Mouse (Mus musculus): ENCODE data around the gene Aifm1.
"Not testable (repeated sequence)": the region's sequence is repeated elsewhere in the genome, so short reads cannot be mapped to it uniquely, and the experiment has no call there.

Gene Aifm1

DNA sequence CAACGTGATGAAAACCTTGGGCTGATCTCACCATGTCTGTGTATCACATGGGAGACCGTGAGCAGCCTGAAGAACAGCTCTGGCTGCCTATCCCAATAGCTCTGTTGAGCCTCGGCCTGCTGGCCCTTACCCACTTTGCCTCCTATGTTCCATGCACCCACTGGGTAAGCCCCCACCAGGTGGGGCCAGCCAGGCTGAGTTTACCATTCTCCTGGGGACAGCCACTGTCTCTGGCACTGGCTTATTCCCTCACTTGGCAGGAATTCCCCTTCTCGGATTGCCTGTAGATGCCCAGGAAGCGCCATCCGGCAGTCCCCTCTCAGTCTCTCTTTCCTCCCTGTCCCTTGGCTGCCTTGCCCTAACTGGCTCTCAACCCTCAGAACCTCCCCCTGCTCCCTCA is 56.4 kb downstream of the Aifm1 start:
- no peak for DNase-seq (ENCODE audit: low spot score)

DNA sequence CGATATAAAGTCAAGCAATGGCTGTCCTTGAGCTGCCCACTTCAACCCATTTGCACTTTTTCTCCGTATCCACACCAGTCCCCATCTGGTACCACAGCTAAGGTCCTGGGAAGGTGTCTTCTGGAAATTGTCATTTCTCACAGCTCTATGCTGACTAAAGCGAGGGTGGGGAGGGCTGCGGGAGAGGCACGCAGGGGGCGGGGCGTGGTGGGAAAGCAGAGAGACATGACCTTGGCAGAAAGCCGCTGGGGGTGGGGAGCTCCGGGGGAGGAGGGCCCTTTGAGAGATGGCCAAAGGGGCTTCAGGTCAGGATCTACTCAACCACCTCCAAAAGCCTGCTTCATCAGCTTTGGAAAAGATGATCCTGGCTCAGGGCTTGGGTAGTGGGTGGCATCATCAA is 58.3 kb downstream of the Aifm1 start:
- DNase-seq (ENCODE audit: low spot score) = no peak

DNA sequence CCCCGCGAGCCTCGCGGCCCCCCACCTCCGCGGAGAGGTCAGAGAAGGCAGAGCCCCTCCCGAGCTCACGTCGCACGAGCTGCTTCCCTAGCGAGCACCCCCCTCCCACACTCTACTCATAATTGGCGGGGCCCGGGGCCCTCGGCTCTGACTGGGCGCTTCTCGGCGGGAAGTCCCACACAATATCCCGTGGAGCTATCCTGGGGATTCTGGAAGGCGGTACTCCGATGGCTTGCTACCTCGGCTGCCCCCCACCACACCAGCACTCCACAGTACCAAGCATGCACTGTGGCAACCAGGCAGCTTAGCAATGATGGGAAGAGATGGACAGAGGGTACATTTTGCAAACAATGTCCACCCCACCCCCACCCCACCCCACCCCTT is 58.9 kb downstream of the Aifm1 start:
- DNase-seq (ENCODE audit: low spot score) = no peak

DNA sequence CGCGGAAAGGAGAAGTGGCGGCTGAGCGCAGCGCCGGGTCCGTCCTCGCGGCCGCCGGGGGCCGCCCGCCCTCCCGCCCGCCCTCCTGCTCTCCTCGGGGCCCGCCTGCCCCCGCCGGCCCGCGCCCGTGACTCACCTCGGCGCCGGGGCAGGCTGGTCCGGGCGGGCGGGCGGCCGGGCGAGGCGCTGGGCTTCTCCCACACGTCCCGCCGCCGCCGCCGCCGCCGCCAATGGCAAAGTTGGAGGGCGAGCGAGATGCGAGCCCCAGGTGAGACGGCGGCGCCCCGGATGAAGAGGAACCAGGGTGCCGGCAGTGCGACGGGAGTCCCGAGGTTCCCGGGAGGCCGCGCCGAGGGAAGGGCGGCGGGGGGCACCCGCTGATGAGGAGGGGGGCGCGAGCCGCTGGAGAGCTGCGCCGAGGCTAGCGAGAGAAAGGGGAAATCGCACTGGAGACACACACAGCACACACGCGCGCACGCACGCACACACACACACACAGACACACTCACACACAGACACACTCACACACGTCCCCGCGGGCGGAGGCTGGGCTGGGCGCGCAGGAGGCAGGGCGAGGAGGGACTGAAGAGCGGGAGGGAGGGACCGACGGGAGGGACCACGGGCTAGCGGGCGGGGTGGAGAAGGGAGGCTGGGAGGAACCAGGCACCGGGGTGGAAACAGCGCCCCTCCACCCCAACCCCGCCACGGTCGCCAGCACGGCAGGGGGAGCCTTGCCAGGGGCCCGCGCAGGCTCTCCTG is 59.4 kb downstream of the Aifm1 start:
- peak; percentile 62 for DNase-seq (ENCODE audit: low spot score)

DNA sequence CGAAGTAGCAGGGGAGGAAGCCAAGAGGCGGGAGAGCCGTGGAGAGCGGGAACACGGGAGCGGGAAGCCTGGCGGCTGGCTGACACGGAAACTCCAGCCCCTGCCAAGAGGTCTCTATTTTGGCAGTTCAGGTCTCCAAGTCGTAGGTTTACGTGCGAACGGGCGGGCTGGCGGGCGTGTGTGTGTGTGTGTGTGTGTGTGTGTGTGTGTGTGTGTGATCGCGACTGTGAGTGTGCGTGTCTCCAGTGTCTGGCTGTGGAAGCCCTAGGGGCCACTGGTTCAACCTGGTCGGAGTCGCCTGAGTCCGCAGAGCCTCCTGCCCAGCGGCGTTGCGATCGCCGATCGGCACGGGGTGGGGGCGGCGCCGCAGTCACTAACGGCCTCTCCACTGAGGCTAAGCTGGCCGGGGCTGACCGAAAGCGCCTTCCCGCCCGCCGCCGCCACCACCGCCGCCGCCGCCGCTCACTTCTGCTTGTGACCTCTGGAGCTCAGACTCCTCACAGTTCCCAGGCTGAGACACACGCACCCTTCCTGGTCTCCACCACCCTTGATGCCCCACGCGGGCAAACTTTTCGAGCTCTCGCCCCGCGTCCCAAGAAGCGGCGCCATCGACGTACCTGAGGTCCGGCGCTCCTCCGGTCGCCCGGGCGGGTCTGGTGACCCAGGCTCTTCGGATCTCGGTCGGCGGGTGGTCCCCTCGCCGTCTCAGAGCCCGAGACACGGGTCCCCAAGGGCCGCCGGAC is 60.3 kb downstream of the Aifm1 start:
- DNase-seq (ENCODE audit: low spot score) = no peak

DNA sequence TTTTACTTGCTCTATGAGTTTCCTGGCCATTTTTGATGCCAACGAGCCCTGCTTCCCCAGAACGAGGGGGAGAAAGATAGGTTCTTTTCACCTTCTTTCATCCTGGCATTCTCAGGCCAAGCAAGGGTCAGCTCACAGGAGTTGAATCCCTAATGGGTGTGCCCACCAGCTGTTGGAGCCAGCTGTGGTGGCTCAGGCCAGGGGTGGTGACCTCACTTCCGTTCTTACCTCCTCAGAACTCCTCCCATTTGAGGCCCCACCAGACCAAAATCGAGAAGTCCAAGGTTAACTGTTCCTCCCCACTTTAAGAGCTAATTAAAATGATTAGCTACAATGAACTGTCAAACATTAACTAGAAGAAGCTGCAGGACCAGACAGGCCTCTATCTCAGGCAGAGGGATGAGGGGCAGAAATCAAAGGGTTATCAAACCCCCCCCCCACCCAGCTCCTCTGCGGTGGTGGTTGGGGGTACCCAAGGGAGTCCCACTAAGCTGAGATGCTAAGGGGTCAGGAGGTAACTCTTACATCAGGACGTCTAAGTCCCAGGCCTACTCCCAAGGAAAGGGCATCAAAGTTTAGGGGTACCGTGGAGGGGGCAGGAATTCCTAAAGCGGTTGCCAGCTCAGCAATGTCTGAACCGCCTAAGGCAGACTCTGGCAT is 61.0 kb downstream of the Aifm1 start:
- no peak for DNase-seq (ENCODE audit: low spot score)

DNA sequence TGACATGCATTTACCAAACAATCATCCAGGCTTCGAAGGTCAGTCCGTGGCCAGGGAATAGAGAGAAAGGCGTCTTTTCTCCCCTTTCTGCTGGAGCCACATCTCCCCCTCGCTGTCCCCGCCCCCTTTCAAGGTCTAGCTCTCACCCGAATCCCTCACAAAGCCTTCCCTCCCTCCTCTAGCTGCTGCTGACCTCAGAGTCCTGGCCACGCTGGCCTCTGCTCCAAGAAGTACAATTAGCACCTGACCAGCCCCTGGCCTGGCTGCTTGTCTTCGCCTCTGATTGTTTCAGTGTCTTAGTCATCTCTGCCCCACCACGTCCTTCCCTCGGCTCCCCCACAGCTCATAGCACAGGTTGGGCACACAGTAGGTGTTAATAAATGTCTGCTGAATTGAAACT is 63.7 kb downstream of the Aifm1 start:
- DNase-seq (ENCODE audit: low spot score) = no peak

DNA sequence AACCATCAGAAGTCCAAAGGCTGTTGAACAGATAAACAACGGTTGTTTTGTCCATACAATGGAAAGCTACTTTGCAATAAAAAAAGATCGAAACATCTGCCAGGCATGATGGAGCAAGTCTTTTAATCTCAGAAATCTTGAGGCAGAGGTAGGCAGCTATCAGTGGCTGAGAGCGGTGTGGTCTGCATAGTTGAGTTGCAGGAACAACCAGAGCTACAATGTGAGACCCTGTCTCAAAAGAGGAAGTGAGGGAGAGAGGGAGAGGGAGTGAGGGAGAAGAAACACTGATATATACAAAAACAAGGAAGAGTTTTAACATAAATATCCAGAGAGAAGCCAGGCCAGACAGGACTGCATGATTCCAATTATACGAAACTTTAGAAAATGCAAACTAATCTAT is 68.7 kb downstream of the Aifm1 start:
- DNase-seq (ENCODE audit: low spot score) = no peak

DNA sequence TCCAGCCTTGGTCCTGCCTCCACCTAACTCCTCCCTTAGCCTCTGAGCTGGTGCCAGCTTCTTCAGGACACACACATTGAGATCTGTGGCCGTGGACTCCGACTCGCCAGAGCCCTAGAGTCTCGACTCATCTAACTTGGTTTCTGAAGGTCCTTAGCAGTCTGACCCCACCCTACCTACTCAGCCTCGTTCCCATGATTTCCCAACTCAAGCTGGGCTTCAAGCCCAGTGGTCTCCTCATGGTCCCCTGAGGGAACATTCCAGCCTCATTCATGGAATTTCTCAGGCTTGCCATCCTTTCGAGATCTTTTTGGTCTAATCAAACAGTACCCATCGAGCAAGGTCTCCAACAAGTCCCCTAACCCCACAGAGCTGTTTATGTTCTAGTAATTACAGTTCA is 71.4 kb downstream of the Aifm1 start:
- no peak for DNase-seq (ENCODE audit: low spot score)

DNA sequence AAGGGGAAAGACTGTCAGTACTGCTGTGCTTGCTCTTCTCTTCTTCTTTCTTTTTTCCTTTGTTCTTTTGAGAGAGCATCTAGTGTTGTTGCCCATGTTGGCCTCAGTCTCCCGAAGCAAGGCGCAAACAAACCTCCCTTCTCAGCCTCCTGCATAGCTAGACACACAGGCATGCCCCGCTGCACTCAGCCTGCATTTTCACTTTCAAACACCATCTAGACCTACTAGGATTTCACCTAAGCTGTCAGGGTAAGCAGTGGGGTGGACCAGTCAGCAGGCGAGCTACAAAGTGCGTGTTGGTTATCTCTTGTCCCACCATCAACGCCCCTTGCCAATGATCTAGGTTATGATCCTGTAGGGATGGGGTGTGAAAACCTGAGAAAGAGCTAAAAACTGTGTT is 71.8 kb downstream of the Aifm1 start:
- DNase-seq (ENCODE audit: low spot score) = no peak

DNA sequence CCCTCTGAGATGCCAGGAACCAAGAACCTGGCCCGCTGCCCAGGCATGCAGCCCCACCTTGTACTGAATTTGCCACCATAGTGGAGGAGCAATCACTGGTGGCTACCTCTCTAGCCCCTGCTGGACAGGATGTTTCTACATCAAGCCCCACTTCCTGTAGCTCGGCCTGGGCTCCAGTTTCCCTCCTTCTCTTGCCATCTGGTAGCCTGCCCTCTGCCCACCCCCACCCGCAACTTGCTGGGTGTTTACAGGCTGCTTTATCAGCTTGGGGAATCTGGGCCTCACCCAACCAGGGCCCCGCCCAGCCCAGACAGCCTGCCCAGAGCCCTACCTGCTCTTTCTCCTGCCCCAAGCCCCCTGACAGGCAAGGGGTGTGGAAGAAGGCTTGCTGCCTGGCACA is 74.3 kb downstream of the Aifm1 start:
- DNase-seq (ENCODE audit: low spot score) = no peak

DNA sequence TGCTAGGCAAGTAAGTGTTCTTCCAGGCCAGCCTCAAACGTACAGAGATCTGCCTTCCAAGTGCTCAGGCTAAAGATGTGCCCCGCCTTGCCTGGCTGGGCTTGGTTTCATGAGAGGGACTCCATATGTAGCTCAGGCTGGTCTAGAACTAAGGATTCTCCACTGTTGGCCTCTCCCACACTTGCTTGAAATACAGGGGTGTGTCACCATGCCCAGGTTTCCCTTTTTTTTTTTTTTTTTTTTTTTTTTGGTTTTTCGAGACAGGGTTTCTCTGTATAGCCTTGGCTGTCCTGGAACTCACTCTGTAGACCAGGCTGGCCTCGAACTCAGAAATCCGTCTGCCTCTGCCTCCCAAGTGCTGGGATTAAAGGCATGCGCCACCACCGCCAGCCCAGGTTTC is 77.3 kb downstream of the Aifm1 start:
- not testable (repeated sequence) for DNase-seq (ENCODE audit: low spot score)

DNA sequence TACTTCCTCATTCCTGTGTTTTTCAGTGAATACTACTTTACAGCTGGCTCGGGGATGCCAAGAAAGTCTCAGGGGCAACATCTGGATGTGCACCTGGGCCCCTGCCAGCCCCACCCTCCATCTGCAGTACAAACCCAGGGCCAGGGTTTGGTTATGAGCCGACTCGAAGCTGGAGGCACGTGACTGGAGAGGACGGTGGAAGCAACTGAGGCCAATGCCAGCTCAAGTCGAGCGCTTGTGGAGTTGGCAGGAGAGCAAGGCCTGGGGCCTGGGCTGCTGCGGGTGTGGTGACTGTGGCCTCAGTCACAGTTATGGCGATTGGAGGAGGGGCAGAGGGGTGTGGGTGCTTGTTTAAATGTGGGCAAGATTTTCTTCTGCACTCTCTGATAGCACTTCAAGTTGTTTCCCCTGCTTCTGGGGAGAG is 77.9 kb downstream of the Aifm1 start:
- DNase-seq (ENCODE audit: low spot score) = no peak

DNA sequence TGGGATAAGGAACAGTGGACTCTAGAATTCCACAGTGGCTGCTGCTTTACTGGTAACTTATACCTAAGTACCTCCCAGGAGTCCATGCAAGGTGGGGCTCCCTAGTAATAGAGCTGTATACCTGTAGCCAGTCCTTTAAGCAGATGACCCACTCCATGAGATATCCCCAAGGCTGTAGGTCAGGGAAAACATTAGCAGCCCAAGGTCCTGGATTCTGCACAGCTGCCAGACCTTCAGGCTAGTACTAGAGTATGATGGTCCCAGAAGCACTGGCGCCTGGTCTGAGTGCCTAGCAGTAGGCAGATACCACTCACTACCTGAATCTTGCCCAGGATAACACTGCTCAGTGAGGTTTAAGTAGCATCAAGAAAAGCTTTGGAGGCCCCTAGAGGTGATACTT is 79.1 kb downstream of the Aifm1 start:
- no peak for DNase-seq (ENCODE audit: low spot score)

DNA sequence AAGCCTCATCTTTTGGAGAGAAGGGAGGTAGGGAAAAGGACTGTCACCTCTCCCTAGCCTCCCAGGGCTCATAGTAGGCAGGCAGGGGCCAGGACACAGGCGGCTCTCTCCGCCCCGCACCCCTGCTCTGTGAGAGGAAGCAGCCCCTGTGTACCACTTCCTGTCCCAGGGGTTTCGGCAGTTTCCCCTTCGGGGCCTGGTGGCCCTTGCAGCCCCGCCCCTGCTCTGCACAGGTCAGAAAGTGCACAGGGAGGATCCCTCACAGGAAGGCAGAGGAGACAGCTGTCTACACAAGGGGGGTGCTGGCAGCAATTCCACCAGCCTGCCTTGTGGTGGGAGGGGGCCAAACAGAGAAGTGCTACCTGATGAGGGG is 79.8 kb downstream of the Aifm1 start:
- DNase-seq (ENCODE audit: low spot score) = no peak

DNA sequence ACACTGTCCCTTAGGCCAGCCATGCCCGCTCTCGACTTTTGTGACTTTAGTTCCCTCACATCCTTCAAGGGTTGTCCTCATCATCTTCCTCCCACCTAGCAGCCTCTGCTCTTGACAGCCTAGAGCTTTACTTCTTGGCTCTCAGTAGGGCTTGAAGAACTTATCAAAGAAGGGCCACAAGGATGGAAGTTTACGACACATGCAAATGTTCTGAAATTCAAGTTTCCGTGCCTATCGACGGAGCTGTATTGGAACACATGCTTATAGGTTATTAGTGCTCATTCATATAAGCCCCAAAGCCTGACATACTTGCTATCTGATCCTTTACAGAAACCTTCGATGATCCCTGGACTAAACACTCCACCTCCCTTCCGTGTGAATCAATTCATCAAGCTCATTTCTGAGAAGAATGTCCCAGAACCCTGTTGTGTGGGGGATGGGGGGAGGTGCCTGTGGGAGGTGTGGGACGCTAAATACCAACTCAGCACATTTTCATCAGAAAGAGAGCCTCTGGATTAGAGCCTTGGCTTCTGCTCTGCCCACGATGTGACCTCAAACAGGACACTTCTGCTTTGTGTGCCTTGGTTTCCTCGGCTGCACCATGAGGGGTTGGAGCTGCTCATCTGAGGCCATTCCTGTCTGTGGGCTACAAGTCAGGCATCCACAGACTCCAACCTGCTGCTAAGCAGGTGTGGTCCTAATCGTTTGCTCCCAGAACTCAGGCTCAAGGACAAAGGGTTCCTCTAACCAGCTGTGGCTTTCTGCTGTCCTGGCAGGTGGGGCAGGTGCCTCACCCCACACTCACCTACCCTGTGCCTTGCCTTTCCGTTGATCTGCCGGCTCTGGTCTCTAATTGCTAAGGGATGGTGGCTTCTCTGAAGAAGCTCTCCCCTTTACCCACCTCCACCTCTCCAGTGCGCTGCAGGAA is 80.5 kb downstream of the Aifm1 start:
- no peak for DNase-seq (ENCODE audit: low spot score)

DNA sequence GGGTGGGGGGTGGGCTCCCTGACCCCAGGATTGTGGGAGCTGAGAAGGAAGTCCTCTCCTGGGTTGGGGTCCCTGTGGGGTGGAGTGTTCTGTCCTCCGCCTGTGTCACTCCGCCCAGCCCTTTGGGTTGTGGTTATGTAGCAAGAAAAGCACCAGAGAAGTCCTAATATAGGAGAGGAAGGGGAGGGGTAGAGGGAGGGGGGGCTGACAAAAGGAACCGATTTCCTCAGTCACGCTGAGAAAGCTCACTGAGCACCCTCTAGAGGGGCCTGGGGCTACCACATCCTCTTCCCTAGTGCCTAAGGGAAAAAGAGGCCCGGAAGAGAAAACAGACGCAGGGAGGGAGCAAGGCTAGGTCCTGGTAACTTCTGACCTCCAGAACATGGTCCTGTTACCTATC is 83.8 kb downstream of the Aifm1 start:
- DNase-seq (ENCODE audit: low spot score) = no peak

DNA sequence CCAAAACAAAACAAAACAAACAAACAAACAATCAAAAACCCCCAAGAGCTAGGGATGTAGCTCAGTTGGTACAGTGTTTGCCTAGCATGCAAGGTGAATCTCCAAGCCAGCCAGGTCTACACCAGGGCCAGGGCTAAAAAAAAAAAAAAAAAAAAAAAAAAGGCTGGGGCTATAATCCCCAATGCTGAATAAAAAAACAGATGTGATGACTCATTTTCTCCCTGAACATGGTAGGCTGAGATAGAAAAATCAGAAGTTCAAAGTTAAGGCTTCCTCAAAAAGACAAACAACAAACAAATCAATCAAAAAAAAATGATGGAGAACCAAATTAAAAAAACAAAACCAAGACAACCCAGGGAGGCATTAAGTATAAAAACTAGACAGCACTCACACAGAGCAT is 84.3 kb downstream of the Aifm1 start:
- DNase-seq (ENCODE audit: low spot score) = no peak

DNA sequence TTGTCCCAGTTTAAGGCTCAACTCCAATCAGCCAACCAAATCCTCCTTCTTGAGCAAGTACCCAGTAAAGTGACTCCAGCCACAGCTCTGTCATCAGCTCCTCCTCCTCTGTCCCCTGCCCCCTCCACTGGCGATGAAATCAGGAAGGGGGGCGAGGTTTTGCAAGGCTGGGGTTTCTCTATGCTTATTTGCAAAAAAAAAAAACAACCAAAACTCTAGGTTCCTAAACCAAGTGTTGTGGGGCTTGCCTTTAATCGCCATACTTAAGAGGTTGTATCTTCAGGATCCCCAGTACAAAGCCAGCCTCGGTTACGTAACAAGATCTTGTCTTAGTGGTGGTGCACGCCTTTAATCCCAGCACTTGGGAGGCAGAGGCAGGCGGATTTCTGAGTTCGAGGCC is 84.7 kb downstream of the Aifm1 start:
- DNase-seq (ENCODE audit: low spot score) = no peak

DNA sequence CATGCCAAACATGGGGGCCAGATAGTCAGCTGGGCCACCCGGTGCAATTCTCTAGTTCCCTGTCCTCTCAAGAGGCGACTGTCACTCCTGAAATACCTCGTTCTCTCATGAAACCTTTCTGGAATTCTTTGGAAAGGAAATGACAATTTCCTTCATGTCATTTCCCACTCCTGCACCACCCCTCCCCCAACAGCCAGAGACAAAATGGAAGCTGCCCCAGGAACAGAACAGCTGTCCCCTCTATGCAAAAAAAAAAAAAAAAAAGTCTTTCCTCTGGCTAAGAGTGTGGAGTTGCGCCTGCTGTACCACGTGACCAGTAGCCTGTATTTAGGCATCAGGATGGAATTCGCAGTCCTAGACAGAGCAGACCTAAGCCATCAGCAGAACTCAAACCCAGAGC is 85.1 kb downstream of the Aifm1 start:
- DNase-seq (ENCODE audit: low spot score) = no peak

DNA sequence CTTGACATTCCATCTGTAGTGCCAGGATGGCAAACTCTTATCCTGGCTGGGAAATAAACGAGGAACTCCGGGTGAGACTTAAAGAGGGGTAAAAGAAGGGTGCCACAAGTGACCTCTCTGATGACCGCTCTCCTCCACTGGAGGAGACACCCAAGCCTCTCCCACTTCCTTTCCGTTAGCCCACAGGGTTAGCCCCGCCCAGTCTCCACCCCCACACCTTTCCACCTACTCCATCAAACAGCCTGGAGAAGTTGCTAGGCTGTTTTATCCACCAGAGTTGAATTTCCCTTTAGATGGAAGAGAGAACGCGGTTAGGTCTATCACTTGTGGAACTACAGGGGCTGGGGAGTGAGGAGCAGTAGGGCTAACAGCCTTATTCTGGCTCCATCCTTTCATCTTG is 88.1 kb downstream of the Aifm1 start:
- no peak for DNase-seq (ENCODE audit: low spot score)
